Mouse (Mus musculus): ENCODE results near the gene Pet117.

The Pet117 gene

DNA sequence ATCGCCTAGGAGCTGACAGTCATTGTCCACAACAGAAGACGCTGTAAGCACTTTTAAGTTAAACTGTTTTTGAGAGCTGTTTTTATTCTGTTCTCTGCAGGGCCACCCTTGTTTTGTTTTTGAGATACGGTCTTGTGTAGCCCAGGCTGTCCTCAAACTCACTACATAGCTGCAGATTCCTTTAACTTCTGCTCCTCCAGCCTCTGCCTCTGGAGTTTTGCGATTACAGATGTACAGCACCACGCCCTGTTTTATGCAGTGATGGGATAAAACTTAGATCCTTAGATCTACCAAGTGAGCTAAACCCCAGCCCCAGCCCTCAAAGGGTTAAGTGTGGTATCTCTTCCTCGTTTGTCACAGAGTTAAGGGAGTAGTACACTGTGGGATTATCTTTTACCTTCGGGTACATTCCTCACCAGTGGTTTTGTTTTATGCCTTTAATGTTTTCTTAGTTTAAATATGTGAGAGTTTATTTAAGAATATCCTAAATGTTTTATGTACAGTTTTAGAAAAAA is 13.9 kb downstream of the Pet117 start:
- no peak for DNase-seq

DNA sequence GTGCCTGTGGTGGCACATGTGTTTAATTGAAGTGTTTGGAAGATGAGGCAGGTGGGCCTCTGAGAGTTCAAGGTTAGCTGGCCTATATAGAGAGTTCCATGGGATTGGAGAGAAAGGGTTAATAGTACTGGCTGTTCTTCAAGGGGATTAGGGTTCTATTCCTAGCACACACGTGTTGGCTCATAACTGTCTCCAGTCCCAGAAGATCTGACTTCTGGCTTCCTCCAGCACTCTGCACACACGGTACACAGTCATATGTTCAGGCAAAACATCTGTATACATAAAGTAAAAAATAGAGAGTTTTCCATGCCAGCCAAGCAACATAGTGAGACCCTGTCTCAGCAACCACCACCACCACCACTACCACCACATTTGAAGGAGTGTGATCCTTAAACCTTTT is 17.5 kb downstream of the Pet117 start:
- no peak for DNase-seq

GRCm38 (mm10) chr2:144388416-144388815 is 19.6 kb downstream of the Pet117 start:
- DNase-seq: no peak

DNA sequence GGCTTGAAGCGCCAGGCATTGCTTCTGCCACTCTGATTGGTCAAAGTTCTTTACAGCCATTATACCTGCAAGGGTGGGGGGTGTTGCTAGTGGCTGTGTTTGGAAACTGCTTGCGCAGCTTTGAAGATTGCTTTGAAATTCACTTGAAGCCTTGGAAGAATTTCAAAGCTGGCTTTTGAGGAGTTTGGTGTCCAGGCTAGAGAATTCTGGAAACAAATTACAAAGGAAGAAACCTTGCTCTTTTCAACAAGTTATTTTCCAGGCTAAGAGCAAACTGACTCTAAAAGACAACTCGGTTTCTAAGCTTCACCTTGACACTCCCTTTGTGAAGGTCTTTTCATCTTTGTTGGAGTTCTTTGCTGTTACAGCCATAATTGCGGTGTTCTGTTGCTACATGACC is 30.7 kb downstream of the Pet117 start:
- no peak for DNase-seq

DNA sequence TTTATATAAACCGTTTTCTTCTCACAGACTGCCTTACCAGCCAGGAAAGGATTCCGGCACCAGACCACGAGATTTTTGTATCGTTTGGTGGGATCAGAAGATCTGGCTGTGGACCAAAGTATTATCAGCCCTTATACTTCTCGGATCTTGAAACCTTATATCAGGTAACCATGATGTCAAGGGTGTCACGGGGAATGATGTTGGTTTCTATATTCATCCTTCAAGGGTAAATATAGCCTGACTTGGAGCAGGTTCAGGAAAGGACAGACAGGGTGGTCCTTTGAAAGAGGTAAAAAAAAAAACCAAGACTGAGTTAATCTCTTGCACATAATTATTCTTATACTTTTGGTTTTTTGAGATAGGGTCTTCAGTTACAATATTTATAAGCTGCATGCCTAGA is 31.9 kb downstream of the Pet117 start:
- DNase-seq: no peak

DNA sequence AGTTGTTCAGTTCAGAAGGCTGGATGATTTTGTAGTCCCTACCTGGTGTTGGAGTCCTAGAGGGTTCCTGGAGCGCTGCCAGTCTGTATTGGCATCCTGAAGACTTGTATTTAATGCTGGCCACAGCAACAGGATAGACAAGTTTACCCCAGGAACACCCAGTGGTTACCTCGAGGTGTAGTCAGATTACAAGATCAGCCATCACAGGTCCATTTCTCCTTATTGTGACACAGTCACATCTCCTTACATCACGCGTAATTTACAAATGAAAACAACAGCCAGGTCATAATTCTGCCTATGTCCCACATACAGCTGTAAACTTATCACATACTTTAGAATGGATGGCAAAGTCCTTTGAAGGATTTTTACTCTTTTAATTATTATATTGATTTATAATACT is 40.2 kb downstream of the Pet117 start:
- no peak for DNase-seq

- DNase-seq: peak; percentile 12
Observed at GRCm38 (mm10) chr2:144410603-144411002, 41.8 kb downstream of the Pet117 start.

DNA sequence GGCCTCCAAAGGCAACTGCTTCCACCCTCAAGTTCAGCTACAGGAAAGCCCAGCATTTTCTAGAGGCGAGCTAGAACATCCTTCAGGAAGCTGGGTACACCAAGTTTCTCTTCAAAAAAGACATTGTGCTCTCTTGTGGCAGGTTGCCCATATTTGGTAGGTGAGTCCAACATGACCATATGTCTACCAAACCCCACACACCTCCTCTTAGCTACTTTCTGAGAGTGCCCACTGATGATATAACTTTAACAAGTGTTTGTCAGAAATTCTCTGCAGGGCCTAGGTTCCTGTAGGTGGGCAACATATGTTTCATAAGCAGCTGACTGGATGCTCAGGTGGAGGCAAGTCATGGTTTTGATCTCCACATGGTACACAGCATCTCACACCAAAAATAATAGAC is 45.9 kb downstream of the Pet117 start:
- DNase-seq: no peak

DNA sequence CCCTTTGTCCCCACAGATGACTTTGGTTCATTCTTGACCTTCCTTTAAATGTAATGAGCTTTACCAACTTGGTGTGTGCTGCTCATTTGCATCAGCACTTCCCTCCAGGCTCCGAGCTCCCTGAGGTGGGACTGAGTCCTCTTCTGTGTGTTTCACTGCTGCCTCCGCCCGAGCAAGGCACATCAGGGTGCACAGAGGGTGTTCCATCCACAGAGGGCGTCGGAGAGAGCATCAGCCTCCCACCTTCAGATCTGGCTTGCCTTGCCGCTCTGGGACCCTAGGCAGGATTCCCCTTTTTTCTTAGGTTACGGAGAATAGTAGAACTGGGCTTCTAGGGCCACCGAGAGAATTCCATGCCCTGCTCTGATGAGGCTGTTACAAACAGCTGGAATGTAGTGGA is 48.1 kb downstream of the Pet117 start:
- no peak for DNase-seq

GRCm38 (mm10) chr2:144418062-144418461 is 49.3 kb downstream of the Pet117 start:
- DNase-seq: no peak

DNA sequence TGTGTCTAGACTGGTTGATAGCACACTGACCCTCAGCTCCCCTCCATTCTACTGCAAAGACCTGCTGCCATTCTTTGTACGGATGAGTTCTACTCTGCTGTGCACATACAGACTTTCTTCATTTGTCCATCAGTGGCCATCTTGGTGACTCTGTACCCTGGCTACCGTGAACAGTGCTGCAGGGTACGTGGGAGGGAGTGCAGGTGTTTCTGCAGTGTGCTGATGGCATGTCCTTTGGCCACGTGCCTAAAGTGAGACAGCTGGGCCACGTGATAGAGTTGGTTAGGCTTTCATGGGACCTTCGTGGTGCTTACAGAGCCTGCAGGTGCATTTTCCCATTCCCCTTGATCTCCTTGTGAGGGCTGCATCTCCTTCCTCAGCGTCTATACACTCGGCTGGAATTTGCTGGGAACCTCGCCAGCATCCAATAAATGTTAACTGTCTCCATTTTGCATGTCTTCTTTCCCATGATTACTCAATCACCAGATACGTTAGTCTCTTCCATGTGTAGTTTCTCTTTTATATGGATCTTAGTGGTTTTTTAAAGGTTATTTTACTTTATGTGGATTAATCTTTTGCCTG is 53.4 kb downstream of the Pet117 start:
- no peak for DNase-seq
